Mouse (Mus musculus) limb, embryonic 14.5 days (tissue): ENCODE data around the gene Prrc2c. TPM values are rescaled to one million over a fixed set of nuclear protein-coding genes. Genes with fewer than 3 reads are reported as not detected.

Experiments used
- ATAC-seq: fragments of 200-750 bp; cut with Nextera tagmentation; 2 replicates; pipeline ENCODE4 v1.8.0; 2017; ENCODE audit warnings: low read depth, moderate number of reproducible peaks, moderate TSS enrichment; ENCODE audit not compliant: low FRiP score
- DNase-seq: peaks from one replicate; pipeline ENCODE4 v3.0.0-alpha.2; 2015; ENCODE audit warnings: low spot score
- H3K27ac ChIP-seq: fragments of 300-500 bp; sonication (generic); replicated peaks from 2 replicates; pipeline ENCODE4 v1.5.1; 2014; ENCODE audit warnings: low read depth, mild to moderate bottlenecking, low read length, moderate library complexity, mixed read lengths
- H3K27me3 ChIP-seq: fragments of 300-500 bp; sonication (generic); 2 replicates; pipeline ENCODE4 v1.6.1; 2014; ENCODE audit warnings: low read length, mixed read lengths; ENCODE audit not compliant: control insufficient read depth, insufficient read depth
- H3K36me3 ChIP-seq: fragments of 300-500 bp; sonication (generic); 2 replicates; pipeline ENCODE4 v1.6.1; 2014; ENCODE audit warnings: mild to moderate bottlenecking, low read length, moderate library complexity, mixed read lengths; ENCODE audit not compliant: control insufficient read depth, insufficient read depth
- H3K4me1 ChIP-seq: fragments of 300-500 bp; sonication (generic); 2 replicates; pipeline ENCODE4 v1.6.1; 2014; ENCODE audit warnings: antibody characterized with exemption, low read length, mixed read lengths; ENCODE audit not compliant: control insufficient read depth, insufficient read depth
- H3K4me2 ChIP-seq: fragments of 300-500 bp; sonication (generic); replicated peaks from 2 replicates; pipeline ENCODE4 v1.6.1; 2014; ENCODE audit warnings: low read depth, mild to moderate bottlenecking, low read length, moderate library complexity; ENCODE audit not compliant: severe bottlenecking
- H3K4me3 ChIP-seq: fragments of 300-500 bp; sonication (generic); replicated peaks from 2 replicates; pipeline ENCODE4 v1.5.1; 2014; ENCODE audit warnings: low read length
- H3K9ac ChIP-seq: fragments of 300-500 bp; sonication (generic); 2 replicates; pipeline ENCODE4 v1.6.1; 2014; ENCODE audit warnings: mild to moderate bottlenecking, low read depth, low read length, moderate library complexity; ENCODE audit not compliant: severe bottlenecking
- H3K9me3 ChIP-seq: fragments of 300-500 bp; sonication (generic); 2 replicates; pipeline ENCODE4 v1.6.1; 2016; ENCODE audit warnings: low read length; ENCODE audit not compliant: control insufficient read depth
- POLR2A ChIP-seq: fragments of 200-500 bp; IDR thresholded peaks from 2 replicates; pipeline ENCODE4 v1.8.0; 2012; ENCODE audit warnings: inconsistent platforms, mild to moderate bottlenecking, moderate library complexity, borderline replicate concordance; ENCODE audit not compliant: insufficient read depth, insufficient read length; ENCODE audit errors: extremely low read depth
- WGBS: fragments of 180-500 bp; shearing (Covaris S2); extraction: QIAGEN DNeasy Blood & Tissue Kit; methylation state at CpG from one replicate; pipeline ENCODE4 v1.1.7; 2014; 5-methylcytosine and 5-hydroxymethylcytosine counted together
- polyA plus RNA-seq, 2 experiments: library from polyadenylated mRNA; depleted of rRNA in 1 of 2; stranded (reverse) in 1 of 2; unstranded in 1 of 2; fragments of >200 nt; fragmentation: Nextera tagmentation in 1 of 2; extraction: Ambion mirVana in 1 of 2; gene quantifications; 2 replicates each; pipeline versions ENCODE4 v1.2.1 to v1.2.3; 2012 to 2014

Prrc2c gene
- polyA plus RNA-seq, 2 experiments, result 69.1 to 165 TPM

DNA sequence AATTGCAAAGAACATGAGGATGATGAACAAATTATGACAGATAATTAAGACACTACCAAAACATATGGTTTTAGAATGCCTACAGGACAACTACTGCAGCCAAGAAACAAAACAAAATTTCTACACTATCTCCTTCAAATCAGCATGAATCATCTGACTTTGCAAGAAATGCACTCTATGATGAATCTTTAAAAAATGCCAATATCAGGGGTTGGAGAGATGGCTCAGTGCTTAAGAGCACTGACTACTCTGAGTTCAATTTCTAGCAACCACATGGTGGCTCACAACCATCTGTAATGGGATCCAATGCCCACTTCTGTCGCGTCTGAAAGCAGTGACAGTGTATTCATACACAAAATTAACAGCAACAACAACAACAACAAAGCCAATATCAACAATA is 46.6 kb downstream of the Prrc2c start:
- no peak overlapping the region for H3K27ac ChIP-seq
- no peaks in the 10 kb centered on the region for H3K4me1 ChIP-seq
- H3K9ac ChIP-seq, result no peak overlapping the region
- H3K36me3 ChIP-seq, result peaks cover 86% of the 10 kb centered on the region
- H3K4me3 ChIP-seq, result no peak overlapping the region
- no peak for ATAC-seq
- no peak overlapping the region for H3K4me2 ChIP-seq
- no peak for TF ChIP-seq POLR2A
- H3K27me3 ChIP-seq, result no peaks in the 10 kb centered on the region
- DNase-seq, result no peak
- WGBS, result 88% methylated on average over 2 of the region's 2 CpGs
- H3K9me3 ChIP-seq, result no peaks in the 10 kb centered on the region

DNA sequence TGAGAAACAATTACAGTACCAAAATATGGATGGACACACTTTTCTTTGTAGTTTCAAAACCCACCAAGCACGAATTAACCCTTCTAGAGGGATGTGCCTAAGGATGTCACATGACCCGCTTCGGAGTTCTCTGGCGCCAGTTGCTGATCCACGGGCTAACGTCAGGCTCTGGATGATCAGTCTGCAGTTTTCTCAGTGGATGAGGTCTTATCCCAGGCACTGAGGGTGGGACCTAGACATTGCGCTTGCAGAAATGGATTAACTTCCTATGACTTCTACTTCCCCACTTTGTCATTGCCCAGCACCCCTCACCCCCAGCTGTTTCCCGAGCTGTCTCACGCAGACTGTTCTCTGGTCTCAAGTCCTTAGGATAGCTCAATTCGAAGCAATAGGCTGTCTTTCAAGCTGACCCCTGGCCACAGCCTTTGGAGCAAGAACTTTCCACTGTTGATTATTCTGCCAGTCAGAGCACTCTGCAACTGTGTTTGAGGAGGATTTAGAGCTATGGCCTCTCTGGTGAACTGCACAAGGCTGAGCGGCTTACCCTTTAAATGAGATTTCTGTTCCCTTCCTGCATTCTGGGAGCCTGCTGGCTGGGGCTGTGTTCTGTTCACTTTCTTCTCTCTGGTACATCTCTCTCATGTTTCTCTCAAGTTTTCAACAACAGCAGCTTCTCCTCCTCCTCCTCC is 74.7 kb downstream of the Prrc2c start:
- peak overlapping the region; percentile 65 for H3K4me2 ChIP-seq
- WGBS, result 5% methylated on average over 11 of the region's 11 CpGs
- DNase-seq (peak; percentile 55), ATAC-seq (peak; percentile 76)
- H3K9ac ChIP-seq, result peak overlapping the region; percentile 53
- H3K27ac ChIP-seq, result peak overlapping the region; percentile 46; the same call in 1 of the 2 replicates
- peaks cover 15% of the 10 kb centered on the region for H3K36me3 ChIP-seq
- no peak for TF ChIP-seq POLR2A
- no peaks in the 10 kb centered on the region for H3K27me3 ChIP-seq
- no peaks in the 10 kb centered on the region for H3K9me3 ChIP-seq
- H3K4me3 ChIP-seq, result peak overlapping the region; percentile 35
- H3K4me1 ChIP-seq, result no peaks in the 10 kb centered on the region

DNA sequence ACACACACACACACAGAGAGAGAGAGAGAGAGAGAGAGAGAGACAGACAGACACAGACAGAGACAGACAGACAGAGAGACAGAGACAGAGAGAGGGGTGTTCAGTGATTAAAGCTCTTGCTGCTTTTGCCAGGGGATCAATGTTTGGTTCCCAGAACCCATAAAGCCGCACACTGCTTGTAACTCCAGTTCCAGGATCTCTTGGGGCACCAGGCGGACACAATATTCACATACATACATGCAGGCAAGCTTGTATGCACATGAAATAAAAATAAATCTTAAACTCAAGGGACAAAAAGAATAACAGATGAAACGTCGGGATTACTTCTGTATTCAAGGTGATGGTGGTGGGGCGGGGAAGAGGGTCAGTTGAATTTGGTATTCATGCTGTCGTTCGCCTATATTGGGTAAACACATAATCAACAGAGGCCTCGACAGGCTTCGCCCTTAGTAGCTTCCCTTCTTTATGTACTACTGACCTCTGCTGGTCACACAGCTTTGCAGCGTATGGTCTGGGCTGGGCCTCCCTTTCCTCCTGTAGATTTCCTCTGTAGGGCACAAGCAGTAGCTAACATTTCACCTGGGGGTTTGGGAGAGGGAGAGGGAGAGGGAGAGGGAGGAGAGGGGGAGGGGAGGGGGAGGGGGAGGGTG is 75.4 kb downstream of the Prrc2c start:
- no peak overlapping the region for H3K4me3 ChIP-seq
- H3K27ac ChIP-seq, result no peak overlapping the region
- TF ChIP-seq POLR2A, result no peak
- 10% methylated on average over 10 of the region's 10 CpGs for WGBS
- no peaks in the 10 kb centered on the region for H3K27me3 ChIP-seq
- H3K9me3 ChIP-seq, result no peaks in the 10 kb centered on the region
- H3K4me1 ChIP-seq, result no peaks in the 10 kb centered on the region
- peak overlapping the region; percentile 65; the same call in 1 of the 2 replicates for H3K4me2 ChIP-seq
- H3K9ac ChIP-seq, result no peak overlapping the region
- DNase-seq, result peak; percentile 90
- peak; percentile 92 for ATAC-seq
- peaks cover 8% of the 10 kb centered on the region; the same call in 1 of the 2 replicates for H3K36me3 ChIP-seq

DNA sequence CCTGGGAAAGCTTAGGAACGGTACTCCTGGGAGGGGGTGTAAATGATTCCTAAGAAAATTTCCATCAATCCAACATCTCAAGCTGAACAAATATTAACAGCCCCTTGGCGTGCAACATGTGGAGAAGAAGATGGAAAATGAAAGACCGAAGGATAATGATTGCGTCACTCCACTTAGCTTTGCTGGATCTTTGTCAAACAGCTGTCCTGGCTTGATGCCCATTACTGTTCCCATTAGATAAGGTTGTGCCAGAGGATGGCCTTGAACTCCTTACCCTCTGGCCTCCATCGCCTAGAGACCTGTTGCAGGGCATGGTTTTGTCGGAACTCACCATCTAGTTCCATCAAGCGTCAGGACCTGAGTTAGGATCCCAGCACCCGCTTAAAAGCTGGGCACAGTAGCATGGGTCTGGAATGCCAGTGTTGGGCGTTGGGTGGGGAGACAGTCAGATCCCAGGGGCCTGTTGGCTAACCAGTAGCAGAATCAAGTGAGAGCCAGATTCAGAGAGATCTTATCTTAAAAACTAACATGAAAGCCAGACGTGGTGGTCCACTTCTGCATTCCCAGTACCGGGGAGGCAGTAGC is 80.0 kb downstream of the Prrc2c start:
- no peak for TF ChIP-seq POLR2A
- ATAC-seq, result no peak

DNA sequence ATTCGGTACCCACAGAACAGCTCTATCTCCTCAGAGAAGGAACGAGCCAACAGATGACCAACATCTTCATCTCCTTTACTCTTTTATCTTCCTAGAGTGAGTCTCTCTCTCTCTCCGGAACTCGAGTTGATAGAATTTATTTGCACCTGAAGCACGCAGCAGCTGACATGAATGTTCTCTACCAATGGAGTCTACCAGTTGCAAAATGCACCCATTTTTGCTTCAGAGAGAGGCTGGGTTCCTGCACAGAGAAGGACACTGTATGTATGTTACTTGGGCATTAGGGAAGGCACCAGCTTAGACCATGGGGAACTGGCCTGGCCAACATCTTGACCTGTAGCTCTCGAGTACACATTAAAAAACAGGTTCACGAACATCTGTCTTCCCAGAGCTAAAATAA is 82.2 kb downstream of the Prrc2c start, which contains the start of gene Myocos:
TSS of gene Myocos (minus strand) at position 101 of the 400 bp plus-strand sequence.
- no peaks in the 10 kb centered on the region for H3K9me3 ChIP-seq
- H3K9ac ChIP-seq, result no peak within 1 kb of the TSS
- ATAC-seq (no peak), DNase-seq (no peak)
- no peak for TF ChIP-seq POLR2A
- 89% methylated on average over 7 of the region's 7 CpGs for WGBS
- H3K36me3 ChIP-seq, result no peaks in the 10 kb centered on the region
- H3K27me3 ChIP-seq, result no peaks in the 10 kb centered on the region
- no peak within 1 kb of the TSS for H3K4me2 ChIP-seq
- no peaks in the 10 kb centered on the region for H3K4me1 ChIP-seq
- no peak within 1 kb of the TSS for H3K27ac ChIP-seq
- no peak within 1 kb of the TSS for H3K4me3 ChIP-seq

More for the DNA sequence above, 80.0 kb downstream of the Prrc2c start:
- H3K4me3 ChIP-seq, result no peak overlapping the region
- DNase-seq, result no peak
- H3K4me2 ChIP-seq, result no peak overlapping the region
- H3K9ac ChIP-seq, result no peak overlapping the region
- no peak overlapping the region for H3K27ac ChIP-seq
- no peaks in the 10 kb centered on the region for H3K27me3 ChIP-seq
- no peaks in the 10 kb centered on the region for H3K9me3 ChIP-seq
- no peaks in the 10 kb centered on the region for H3K4me1 ChIP-seq
- H3K36me3 ChIP-seq, result no peaks in the 10 kb centered on the region
- WGBS, result 83% methylated on average over 11 of the region's 11 CpGs
